Mouse (Mus musculus): ENCODE results near the gene Pax3.

Gene Pax3

DNA sequence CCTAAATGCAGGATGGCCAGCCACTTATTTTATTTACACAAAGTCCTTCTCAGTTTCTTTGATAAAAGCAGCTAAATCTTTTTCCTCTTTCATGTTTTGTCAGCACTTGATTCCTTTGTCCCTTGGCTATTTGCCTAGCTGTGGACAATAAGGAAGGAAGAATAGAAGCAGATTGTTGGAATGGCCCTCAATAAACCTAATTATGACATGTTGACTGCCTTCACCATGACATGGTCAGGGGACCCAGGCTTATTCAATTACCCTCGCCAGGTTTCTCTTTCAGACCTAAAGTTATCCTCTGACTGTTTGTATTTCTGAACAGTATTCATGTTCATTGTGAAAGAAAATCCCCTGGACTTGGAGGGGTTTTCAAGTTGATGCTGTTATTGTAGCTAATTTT is 25.3 kb downstream of the Pax3 start:
- DNase-seq: no peak

DNA sequence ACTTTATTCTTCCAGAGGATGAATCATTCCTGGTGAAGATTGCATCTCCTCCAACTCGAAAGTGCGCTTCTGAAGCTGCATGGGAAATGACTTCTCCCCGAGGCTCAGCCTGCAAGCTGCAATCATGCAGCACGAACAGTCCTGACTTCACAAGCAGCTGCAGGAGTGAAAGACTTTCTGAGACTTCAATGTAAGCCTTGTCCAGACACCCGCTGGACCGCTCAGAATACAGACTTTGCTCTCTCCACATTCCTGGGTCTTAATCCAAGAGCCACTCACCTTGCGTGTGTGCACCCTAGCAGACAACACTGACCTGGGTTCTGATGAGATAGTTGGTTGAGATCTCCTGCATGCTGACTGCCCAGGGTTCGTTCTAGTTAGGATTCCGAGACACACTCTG is 26.2 kb downstream of the Pax3 start:
- DNase-seq: no peak

GRCm38 (mm10) chr1:78168796-78169195 is 28.1 kb downstream of the Pax3 start:
- no peak for DNase-seq

DNA sequence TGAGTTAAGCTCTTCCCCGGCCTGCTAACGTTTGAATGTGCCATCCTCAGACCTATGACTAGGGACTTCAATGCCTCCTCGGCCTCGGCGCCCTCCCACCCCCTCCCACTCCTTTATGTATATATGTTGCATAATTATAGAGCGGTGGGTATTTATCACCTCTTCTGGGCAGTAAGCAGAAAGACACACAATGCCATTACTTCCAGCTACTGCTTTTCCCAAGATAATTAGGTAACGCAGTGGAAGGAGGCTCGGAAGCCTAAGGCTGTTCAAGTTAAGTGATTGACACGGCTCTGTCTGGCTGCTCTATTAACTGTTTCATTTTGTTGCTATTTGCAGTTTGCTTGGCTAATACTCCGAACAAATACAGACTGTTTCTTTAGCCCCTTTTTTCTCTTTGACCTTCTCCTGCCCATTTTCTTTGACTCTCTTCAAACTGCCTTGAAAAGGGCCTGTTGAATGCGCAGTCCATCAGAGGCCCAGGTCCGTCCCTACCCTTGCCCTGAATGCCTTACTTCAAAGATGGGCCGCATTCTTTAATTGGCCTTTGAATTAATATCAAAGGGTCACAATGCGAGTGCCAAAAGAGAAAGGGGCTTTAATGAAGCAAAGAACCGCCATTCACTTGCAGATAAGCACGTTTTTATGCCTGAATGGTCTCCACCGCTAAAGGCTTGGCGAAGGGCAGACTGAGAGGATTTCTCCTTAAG is 29.2 kb downstream of the Pax3 start:
- DNase-seq: no peak

- no peak for DNase-seq
Measured at GRCm38 (mm10) chr1:78161745-78162144, 35.2 kb downstream of the Pax3 start.

DNA sequence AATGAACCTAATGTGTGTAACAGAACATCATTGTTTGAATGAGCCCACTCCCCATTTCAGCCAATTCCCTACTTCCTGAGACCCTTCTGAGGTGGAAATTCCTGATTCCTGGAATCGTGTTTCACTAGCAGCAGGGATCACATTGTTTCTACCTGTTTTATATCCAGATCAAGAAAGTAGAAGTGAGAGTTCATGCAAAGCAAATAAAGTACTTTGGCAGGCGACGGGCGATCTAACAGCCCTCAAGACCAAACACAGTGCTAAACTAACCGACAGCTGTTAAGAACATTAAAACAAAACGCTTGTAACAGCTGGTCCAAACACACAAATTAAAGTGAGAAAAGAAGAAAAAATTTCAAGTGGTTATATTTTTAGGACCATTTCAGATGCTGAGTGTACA is 39.0 kb downstream of the Pax3 start:
- DNase-seq: no peak

DNA sequence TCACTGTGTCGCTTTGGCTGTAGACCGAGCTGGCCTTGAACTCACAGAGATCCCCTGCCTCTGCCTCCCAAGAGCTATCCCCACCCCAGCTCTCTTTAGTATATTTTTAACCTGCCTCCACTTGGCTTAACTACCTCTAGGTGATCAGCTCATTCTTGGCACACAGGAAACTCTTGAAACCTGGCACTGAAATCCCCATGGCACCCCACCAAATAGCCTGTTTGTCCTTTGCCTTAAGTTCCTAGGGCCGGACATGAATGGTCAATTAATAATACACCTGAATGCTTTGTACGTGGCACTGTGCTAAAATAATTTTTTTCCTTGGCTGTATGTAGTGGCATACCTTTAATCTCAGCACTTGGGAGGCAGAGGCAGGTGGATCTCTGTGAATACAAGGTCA is 41.1 kb downstream of the Pax3 start:
- DNase-seq: no peak

GRCm38 (mm10) chr1:78148011-78148623 is 48.8 kb downstream of the Pax3 start:
- DNase-seq: no peak

DNA sequence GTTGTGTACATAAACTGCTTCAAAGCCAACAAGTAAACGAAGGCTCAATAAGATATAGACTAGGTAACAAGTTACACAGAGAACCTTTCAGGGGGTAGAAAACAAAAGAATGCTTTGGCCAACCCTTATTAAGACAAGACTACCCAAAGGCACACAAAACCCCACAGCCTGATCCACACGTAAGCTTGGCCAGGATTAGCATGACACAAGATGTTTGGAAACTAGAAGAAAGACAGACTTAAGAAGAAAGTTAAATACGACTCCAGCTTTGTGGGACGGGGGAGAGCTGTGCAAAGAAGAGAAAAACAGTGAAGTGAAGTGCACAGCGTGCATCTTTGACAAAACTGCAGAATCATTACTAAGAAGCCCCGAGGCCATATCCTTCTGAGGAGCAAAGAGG is 53.5 kb downstream of the Pax3 start:
- DNase-seq: no peak

DNA sequence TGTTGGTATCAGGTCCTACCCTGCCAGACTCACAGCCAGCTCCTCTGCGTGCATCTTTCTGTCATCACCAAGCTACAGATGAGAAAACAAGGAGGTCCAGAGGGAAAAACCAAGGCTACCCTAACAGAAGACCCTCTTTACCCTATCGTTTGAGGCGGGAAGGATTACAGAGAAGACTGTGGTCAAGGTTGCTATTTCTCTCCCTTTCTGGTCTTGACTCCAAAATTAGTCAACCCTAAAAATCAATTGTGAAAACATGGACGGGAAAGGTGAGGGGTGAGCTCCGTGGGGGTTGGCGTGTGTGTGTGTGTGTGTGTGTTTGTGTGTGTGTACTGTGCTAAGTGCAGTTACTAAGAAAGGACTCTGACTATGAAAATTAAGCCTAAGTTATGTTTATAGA is 54.0 kb downstream of the Pax3 start:
- no peak for DNase-seq

- no peak for DNase-seq
Measured at GRCm38 (mm10) chr1:78141741-78142501, 55.0 kb downstream of the Pax3 start.

DNA sequence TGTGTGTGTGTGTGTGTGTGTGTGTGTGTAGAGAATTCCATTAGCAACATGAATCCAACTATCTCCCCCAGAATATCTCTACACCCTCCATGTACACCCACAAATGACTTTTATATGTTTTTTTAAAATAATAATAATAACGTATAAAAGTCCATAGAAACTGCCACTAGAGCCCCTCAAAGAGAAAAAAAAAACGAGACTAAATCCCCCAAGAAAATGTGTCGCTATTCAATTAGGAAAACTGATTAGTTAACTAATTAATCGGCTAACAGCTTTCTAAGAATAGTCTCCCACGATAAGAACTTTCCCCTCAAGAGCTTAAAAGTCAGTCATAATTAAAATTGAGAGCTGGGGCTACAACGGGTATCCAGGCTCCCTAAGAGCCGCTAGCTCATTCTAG is 55.6 kb downstream of the Pax3 start:
- DNase-seq: no peak

DNA sequence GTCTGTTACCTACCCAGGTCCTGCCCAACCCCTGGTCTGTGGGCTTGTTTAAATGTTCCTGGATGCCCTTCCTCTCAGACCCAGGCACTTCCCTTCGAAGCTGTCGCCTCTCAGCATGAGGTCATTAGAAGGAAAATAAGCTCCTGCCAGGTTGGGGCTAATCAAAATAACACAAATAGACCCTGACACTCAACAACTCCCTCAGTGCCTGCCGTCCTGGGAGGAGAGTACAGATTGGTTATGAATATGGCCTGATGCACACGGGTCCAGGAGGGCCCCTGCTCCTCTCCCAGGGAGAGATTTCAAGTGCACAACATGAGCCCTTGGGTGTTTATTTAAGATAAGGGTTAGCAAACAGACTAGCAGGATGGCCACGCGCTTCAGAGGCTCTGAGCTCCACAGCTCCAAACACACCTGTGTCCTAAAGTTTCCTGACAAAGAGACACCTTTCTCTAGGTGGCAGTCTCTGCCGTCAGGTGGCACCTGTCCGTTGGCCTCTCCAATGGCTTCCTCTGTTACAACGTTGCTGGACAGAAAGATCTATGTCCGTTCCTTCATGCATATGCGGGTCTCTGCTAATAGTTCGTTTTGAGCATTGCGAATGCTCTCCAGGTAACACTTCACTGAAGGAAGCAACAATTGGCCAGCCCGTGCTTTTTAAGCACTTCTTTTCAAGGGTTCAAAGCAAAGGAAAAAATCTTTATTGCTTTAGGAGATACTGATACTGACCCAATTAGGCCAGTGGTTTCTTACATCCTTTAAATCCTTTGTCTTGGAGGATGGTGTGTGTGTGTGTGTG is 56.2 kb downstream of the Pax3 start:
- DNase-seq: no peak

DNA sequence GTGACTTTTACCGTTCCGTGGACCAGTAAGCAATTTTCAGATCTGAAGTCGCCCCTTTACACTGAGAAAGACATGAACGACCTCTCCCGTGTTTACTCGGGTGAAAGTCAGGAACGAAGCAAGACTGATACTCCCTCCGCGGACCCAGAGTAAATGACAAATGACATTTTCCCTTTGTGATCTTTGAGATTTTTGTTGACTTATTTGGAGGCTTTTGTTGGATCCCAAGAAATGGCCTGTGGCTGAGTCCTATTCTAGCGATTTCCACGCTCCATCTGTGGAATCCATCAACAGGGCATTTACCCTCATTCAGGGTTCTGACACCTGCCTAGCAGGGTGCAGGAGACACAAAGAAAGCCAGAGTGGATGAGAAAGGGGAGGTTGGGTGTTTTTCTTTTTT is 57.6 kb downstream of the Pax3 start:
- DNase-seq: no peak

DNA sequence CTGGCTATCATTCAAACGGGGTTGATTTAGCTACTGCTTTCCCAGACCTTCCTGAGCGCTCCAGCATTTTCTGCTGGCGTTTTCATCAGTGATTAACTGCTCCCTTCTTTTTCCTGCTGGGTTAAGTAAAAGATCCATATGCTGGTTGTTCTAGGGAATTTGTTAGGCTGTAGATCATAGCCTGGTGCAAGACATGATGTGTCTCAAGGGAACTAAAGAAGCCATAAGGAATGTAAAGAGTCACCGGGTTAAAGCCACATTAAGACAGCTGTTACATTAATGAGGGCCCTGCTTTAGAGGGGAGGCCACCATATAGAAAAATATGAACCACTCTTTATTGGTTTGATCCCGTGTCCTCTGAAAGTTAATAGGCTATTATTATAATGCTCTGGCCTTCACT is 67.7 kb downstream of the Pax3 start:
- no peak for DNase-seq

- no peak for DNase-seq
Measured at GRCm38 (mm10) chr1:78119899-78120560, 76.9 kb downstream of the Pax3 start.

- no peak for DNase-seq
Measured at GRCm38 (mm10) chr1:78116046-78116445, 80.9 kb downstream of the Pax3 start.

GRCm38 (mm10) chr1:78110311-78110710 is 86.6 kb downstream of the Pax3 start:
- no peak for DNase-seq

- no peak for DNase-seq
Measured at GRCm38 (mm10) chr1:78103511-78103910, 93.4 kb downstream of the Pax3 start.

GRCm38 (mm10) chr1:78093619-78094018 is 103.3 kb downstream of the Pax3 start:
- DNase-seq: no peak

DNA sequence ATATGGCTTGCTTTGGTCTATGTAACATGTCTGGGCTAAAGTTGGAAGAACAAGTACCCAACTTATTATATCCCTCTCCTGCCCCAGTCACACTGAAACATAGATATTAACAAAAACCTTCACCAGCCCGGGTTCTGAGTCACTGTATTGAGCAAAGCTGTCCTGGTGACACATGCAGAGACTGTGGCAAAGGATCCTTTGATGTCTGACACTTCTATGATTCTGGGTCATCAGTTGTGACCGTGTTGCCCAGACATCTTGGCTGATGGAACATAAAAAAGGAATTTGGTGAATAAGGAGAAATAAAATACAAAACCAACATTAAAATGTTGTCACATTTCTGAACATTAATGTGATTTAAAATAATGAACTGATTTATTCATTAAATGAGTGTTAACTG is 108.3 kb downstream of the Pax3 start:
- no peak for DNase-seq

GRCm38 (mm10) chr1:78081761-78082160 is 115.2 kb downstream of the Pax3 start:
- DNase-seq: no peak

DNA sequence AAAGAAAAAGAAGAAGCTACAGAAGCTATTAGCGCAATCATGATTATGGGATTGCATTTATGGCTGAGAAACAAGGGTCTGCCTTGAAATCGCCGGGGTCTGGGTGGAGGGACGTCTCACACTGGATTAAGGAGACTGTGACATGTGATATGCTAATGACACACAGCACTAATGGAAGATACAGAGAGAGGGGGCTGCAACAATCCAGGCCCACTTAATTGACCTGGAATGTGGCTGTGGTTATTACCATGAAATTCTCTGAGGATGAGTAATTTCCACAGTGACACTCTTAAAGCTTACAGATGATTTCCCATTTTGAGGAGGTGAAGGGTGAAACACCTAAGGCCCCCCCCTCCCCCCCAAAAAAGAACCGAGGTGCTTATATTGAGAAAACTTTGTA is 136.1 kb downstream of the Pax3 start:
- no peak for DNase-seq
